Mouse (Mus musculus) cerebellum, adult 11 months (tissue): Measurements from ENCODE around the gene Ebf4.
"Not testable (repeated sequence)": the region's sequence is repeated elsewhere in the genome, so short reads cannot be mapped to it uniquely, and the experiment has no call there.

Source experiments
- DNase-seq: peaks from one replicate; pipeline ENCODE4 v3.0.0; 2022

Gene Ebf4

GRCm38 (mm10) chr2:130296134-130296745 is 1.3 kb downstream of the Ebf4 start:
- no peak for DNase-seq

- no peak for DNase-seq
Measured at GRCm38 (mm10) chr2:130297580-130297979, 2.6 kb downstream of the Ebf4 start.

- DNase-seq, result no peak
Measured at GRCm38 (mm10) chr2:130303014-130303413, 8.0 kb downstream of the Ebf4 start.

GRCm38 (mm10) chr2:130327057-130327456 is 32.1 kb downstream of the Ebf4 start:
- no peak for DNase-seq

GRCm38 (mm10) chr2:130329502-130329901 is 34.5 kb downstream of the Ebf4 start:
- DNase-seq, result no peak

- DNase-seq, result no peak
Measured at GRCm38 (mm10) chr2:130335112-130335511, 40.1 kb downstream of the Ebf4 start.

- no peak for DNase-seq
Measured at GRCm38 (mm10) chr2:130340464-130341219, 45.7 kb downstream of the Ebf4 start.

- DNase-seq, result no peak
Measured at GRCm38 (mm10) chr2:130341220-130341580, 46.2 kb downstream of the Ebf4 start.

GRCm38 (mm10) chr2:130350376-130350775 is 55.4 kb downstream of the Ebf4 start:
- DNase-seq, result no peak

GRCm38 (mm10) chr2:130351758-130352339 is 56.9 kb downstream of the Ebf4 start:
- DNase-seq, result no peak

GRCm38 (mm10) chr2:130353411-130353810 is 58.4 kb downstream of the Ebf4 start:
- no peak for DNase-seq

- DNase-seq, result no peak
Measured at GRCm38 (mm10) chr2:130353889-130354288, 58.9 kb downstream of the Ebf4 start.

- DNase-seq, result no peak
Measured at GRCm38 (mm10) chr2:130357551-130357950, 62.6 kb downstream of the Ebf4 start.

- no peak for DNase-seq
Measured at GRCm38 (mm10) chr2:130358852-130359251, 63.9 kb downstream of the Ebf4 start.

- no peak for DNase-seq
Measured at GRCm38 (mm10) chr2:130362511-130363026, 67.6 kb downstream of the Ebf4 start.

GRCm38 (mm10) chr2:130365211-130366094 is 70.5 kb downstream of the Ebf4 start:
- DNase-seq, result no peak

GRCm38 (mm10) chr2:130367386-130367785 is 72.4 kb downstream of the Ebf4 start:
- DNase-seq, result no peak

- not testable (repeated sequence) for DNase-seq
Measured at GRCm38 (mm10) chr2:130373026-130373425, 78.1 kb downstream of the Ebf4 start.

- DNase-seq, result no peak
Measured at GRCm38 (mm10) chr2:130374951-130375350, 80.0 kb downstream of the Ebf4 start.

GRCm38 (mm10) chr2:130383205-130383604 is 88.2 kb downstream of the Ebf4 start:
- no peak for DNase-seq

GRCm38 (mm10) chr2:130383895-130384294 is 88.9 kb downstream of the Ebf4 start:
- DNase-seq, result no peak

- DNase-seq, result no peak
Measured at GRCm38 (mm10) chr2:130386212-130386611, 91.2 kb downstream of the Ebf4 start.

GRCm38 (mm10) chr2:130388796-130389195 is 93.8 kb downstream of the Ebf4 start:
- no peak for DNase-seq
